Mouse (Mus musculus) gastrocnemius, postnatal 25 days (tissue): ENCODE results near the gene Hivep2. TPM values are rescaled to one million over a fixed set of nuclear protein-coding genes. Genes with fewer than 3 reads are reported as not detected.
A peak's percentile ranks its signal among the peaks of the same experiment; 100 is the strongest.

Experiments used
- DNase-seq: peaks from one replicate; pipeline ENCODE4 v3.0.0; 2022
- long read RNA-seq, 2 experiments: library from polyadenylated mRNA; stranded (forward); transcript quantifications; one replicate each; pipeline ENCODE4 v2.0.0; 2021
- total RNA-seq, 2 experiments: library from RNA; stranded (reverse); gene quantifications; 1 replicate in 1 of 2; 2 replicates in 1 of 2; pipeline ENCODE4 v1.2.3; 2021

The Hivep2 gene
- 10 to 100 TPM; 32.0 to 41.5 TPM for total RNA-seq
- long read RNA-seq, experiment 1, partial matches to known transcripts = 0 of 14 reads
- long read RNA-seq, experiment 1, other reads (novel, unspliced or antisense) = 14 of 14 reads
- long read RNA-seq, experiment 2, partial matches to known transcripts = 2 of 5 reads
- long read RNA-seq, experiment 2, other reads (novel, unspliced or antisense) = 3 of 5 reads

GRCm38 (mm10) chr10:13965974-13966829 is at the start of gene Hivep2:
Gene Hivep2 (plus strand): TSS chr10:13966075.
- DNase-seq = peak; percentile 64

- DNase-seq = peak; percentile 27
Observed at GRCm38 (mm10) chr10:13916645-13917342, 49.1 kb upstream of the Hivep2 start.

- DNase-seq = no peak
Observed at GRCm38 (mm10) chr10:13921641-13922385, 44.1 kb upstream of the Hivep2 start.

- no peak for DNase-seq
Observed at GRCm38 (mm10) chr10:13929306-13929705, 36.6 kb upstream of the Hivep2 start.

GRCm38 (mm10) chr10:13932147-13932546 is 33.7 kb upstream of the Hivep2 start:
- DNase-seq = no peak

GRCm38 (mm10) chr10:13933320-13933719 is 32.6 kb upstream of the Hivep2 start:
- DNase-seq = no peak

GRCm38 (mm10) chr10:13935646-13936045 is 30.2 kb upstream of the Hivep2 start:
- no peak for DNase-seq

- DNase-seq = no peak
Observed at GRCm38 (mm10) chr10:13941406-13941805, 24.5 kb upstream of the Hivep2 start.

- DNase-seq = no peak
Observed at GRCm38 (mm10) chr10:13943706-13944105, 22.2 kb upstream of the Hivep2 start.

- no peak for DNase-seq
Observed at GRCm38 (mm10) chr10:13946498-13946897, 19.4 kb upstream of the Hivep2 start.

- no peak for DNase-seq
Observed at GRCm38 (mm10) chr10:13962965-13963364, 2.9 kb upstream of the Hivep2 start.

GRCm38 (mm10) chr10:13963908-13964500 is 1.9 kb upstream of the Hivep2 start:
- no peak for DNase-seq

- peak; percentile 97 for DNase-seq
Observed at GRCm38 (mm10) chr10:13964501-13965281, 1.2 kb upstream of the Hivep2 start.

- peak; percentile 96 for DNase-seq
Observed at GRCm38 (mm10) chr10:13965316-13965973, 430 bp upstream of the Hivep2 start.

GRCm38 (mm10) chr10:13966830-13967450 is 1.1 kb downstream of the Hivep2 start:
- DNase-seq = peak; percentile 73

- peak; percentile 84 for DNase-seq
Observed at GRCm38 (mm10) chr10:13967451-13968233, 1.8 kb downstream of the Hivep2 start.

- DNase-seq = no peak
Observed at GRCm38 (mm10) chr10:13968234-13968555, 2.3 kb downstream of the Hivep2 start.

- DNase-seq = no peak
Observed at GRCm38 (mm10) chr10:13968989-13969388, 3.1 kb downstream of the Hivep2 start.

GRCm38 (mm10) chr10:13970321-13970720 is 4.4 kb downstream of the Hivep2 start:
- no peak for DNase-seq
